Mouse (Mus musculus) heart, adult 2 months (tissue): ENCODE results near the gene Washc2.

Experiments used
- EP300 ChIP-seq: fragments of 200-500 bp; IDR thresholded peaks from 2 replicates; pipeline ENCODE4 v1.6.1; 2011; ENCODE audit warnings: low read depth, low read length, control low read depth; ENCODE audit not compliant: insufficient read depth
- POLR2A ChIP-seq: fragments of 200-500 bp; IDR thresholded peaks from 2 replicates; pipeline ENCODE4 v1.6.1; 2011; ENCODE audit warnings: mild to moderate bottlenecking, low read depth, low read length, control low read depth; ENCODE audit not compliant: insufficient read depth

DNA sequence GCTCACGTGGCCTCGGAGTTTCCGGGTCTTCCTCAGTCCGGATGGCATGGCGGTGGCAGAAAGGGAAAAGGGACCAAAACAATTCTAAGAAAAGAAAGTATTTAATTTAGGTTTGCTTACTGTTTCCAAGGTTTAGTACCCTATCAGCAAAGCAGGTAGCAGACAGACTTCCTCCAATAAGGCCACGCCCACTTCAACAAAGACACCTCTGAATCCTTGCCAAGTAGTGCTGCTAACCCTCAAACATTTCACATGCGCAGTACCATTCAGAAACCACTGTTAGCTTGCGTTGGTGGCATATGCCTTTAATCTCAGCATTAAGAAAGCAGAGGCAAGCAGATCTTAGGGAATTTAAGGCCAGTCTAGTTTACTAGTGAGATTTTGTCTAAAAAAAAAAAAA, 12.0 kb upstream of the Washc2 start:
- TF ChIP-seq EP300 (no peak), POLR2A (no peak)
